Mouse (Mus musculus) neural tube, embryonic 14.5 days (tissue): ENCODE data around the gene Brsk1. TPM values are rescaled to one million over a fixed set of nuclear protein-coding genes. Genes with fewer than 3 reads are reported as not detected.

ENCODE experiments used
- ATAC-seq: fragments of 200-750 bp; cut with Nextera tagmentation; 2 replicates; pipeline ENCODE4 v1.8.0; 2017; ENCODE audit warnings: low read depth, mild to moderate bottlenecking, moderate TSS enrichment, moderate library complexity
- H3K27ac ChIP-seq: fragments of 300-500 bp; sonication (generic); 2 replicates; pipeline ENCODE4 v1.5.1; 2014; ENCODE audit warnings: low read depth, mild to moderate bottlenecking, control low read depth, low read length, moderate library complexity, mixed read lengths
- H3K27me3 ChIP-seq: fragments of 300-500 bp; sonication (generic); 2 replicates; pipeline ENCODE4 v1.6.1; 2014; ENCODE audit warnings: low read length; ENCODE audit not compliant: control insufficient read depth, insufficient read depth
- H3K36me3 ChIP-seq: fragments of 300-500 bp; sonication (generic); 2 replicates; pipeline ENCODE4 v1.6.1; 2014; ENCODE audit warnings: low read length, mixed read lengths; ENCODE audit not compliant: control insufficient read depth, insufficient read depth
- H3K4me1 ChIP-seq: fragments of 300-500 bp; sonication (generic); 2 replicates; pipeline ENCODE4 v1.6.1; 2014; ENCODE audit warnings: low read length; ENCODE audit not compliant: control insufficient read depth, insufficient read depth
- H3K4me2 ChIP-seq: fragments of 300-500 bp; sonication (generic); 2 replicates; pipeline ENCODE4 v1.6.1; 2014; ENCODE audit warnings: mild to moderate bottlenecking, low read depth, low read length, control low read depth
- H3K4me3 ChIP-seq: fragments of 300-500 bp; sonication (generic); 2 replicates; pipeline ENCODE4 v1.5.1; 2014; ENCODE audit warnings: low read depth, low read length, control low read depth, mixed read lengths
- H3K9ac ChIP-seq: fragments of 300-500 bp; sonication (generic); replicated peaks from 2 replicates; pipeline ENCODE4 v1.6.1; 2014; ENCODE audit warnings: low read depth, mild to moderate bottlenecking, control low read depth, low read length, mixed read lengths
- H3K9me3 ChIP-seq: fragments of 300-500 bp; sonication (generic); 2 replicates; pipeline ENCODE4 v1.6.1; 2016; ENCODE audit warnings: low read length; ENCODE audit not compliant: control insufficient read depth
- WGBS: fragments of 180-500 bp; shearing (Covaris S2); extraction: QIAGEN DNeasy Blood & Tissue Kit; methylation state at CpG from one replicate; pipeline ENCODE4 v1.1.7; 2014; 5-methylcytosine and 5-hydroxymethylcytosine counted together
- polyA plus RNA-seq: library from polyadenylated mRNA; unstranded; fragments of >200 nt; fragmentation: Nextera tagmentation; extraction: Ambion mirVana; gene quantifications from 2 replicates; pipeline ENCODE4 v1.2.1, GENCODE M21; 2014

Brsk1 gene
- polyA plus RNA-seq, 1 experiment from 2014 or later = 12.9 TPM

GRCm38 (mm10) chr7:4653351-4653750 is 37.1 kb upstream of the Brsk1 start:
- no peaks in the 10 kb centered on the region for H3K9me3 ChIP-seq
- no peak overlapping the region for H3K9ac ChIP-seq
- 91% methylated on average over 5 of the region's 5 CpGs for WGBS
- H3K36me3 ChIP-seq = no peaks in the 10 kb centered on the region; the same call in 1 of the 2 replicates
- no peaks in the 10 kb centered on the region for H3K27me3 ChIP-seq
- ATAC-seq = no peak
- H3K27ac ChIP-seq = no peak overlapping the region
- H3K4me1 ChIP-seq = peaks cover 13% of the 10 kb centered on the region
- no peak overlapping the region for H3K4me2 ChIP-seq
- H3K4me3 ChIP-seq = no peak overlapping the region

- H3K36me3 ChIP-seq = no peaks in the 10 kb centered on the region; the same call in 1 of the 2 replicates
- no peaks in the 10 kb centered on the region for H3K27me3 ChIP-seq
- no peaks in the 10 kb centered on the region for H3K9me3 ChIP-seq
- H3K27ac ChIP-seq = no peak overlapping the region
- no peak overlapping the region for H3K4me3 ChIP-seq
- no peak for ATAC-seq
- H3K4me2 ChIP-seq = no peak overlapping the region
- 89% methylated on average over 7 of the region's 7 CpGs for WGBS
- no peak overlapping the region for H3K9ac ChIP-seq
- H3K4me1 ChIP-seq = peaks cover 13% of the 10 kb centered on the region
These were observed 36.6 kb upstream of the Brsk1 start for GRCm38 (mm10) chr7:4653780-4654179.

DNA sequence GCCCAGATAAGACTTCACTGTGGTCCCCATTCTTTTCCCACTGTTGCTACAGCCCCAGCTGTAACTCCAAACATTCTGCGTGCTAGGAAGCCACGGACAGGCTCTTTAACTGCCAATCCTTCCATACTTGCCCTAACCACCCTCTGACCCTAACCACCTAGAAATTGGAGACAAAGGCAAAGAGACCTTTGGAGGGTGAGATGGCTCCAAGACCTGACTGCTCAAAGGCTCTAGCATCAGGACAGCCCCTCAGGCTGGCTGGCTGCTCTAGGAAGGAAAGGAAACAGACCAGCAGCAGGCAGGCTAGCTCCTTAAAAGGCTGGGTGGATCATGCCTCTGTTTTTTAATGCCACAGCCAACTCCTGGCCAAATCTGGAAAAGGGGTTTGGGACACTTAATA is 36.2 kb upstream of the Brsk1 start:
- Histone ChIP-seq H3K9me3 (no peaks in the 10 kb centered on the region), H3K36me3 (no peaks in the 10 kb centered on the region; the same call in 1 of the 2 replicates), H3K4me1 (peaks cover 13% of the 10 kb centered on the region), H3K27ac (no peak overlapping the region), H3K4me2 (no peak overlapping the region), H3K4me3 (no peak overlapping the region), H3K9ac (no peak overlapping the region), H3K27me3 (no peaks in the 10 kb centered on the region)
- ATAC-seq = no peak
- 84% methylated on average over 2 of the region's 2 CpGs for WGBS

GRCm38 (mm10) chr7:4655393-4655792 is 35.0 kb upstream of the Brsk1 start:
- H3K4me1 ChIP-seq = peaks cover 14% of the 10 kb centered on the region

GRCm38 (mm10) chr7:4655916-4656315 is 34.5 kb upstream of the Brsk1 start:
- no peak for ATAC-seq
- Histone ChIP-seq H3K9me3 (no peaks in the 10 kb centered on the region), H3K27ac (no peak overlapping the region), H3K4me1 (peaks cover 16% of the 10 kb centered on the region), H3K36me3 (no peaks in the 10 kb centered on the region; the same call in 1 of the 2 replicates), H3K4me3 (no peak overlapping the region), H3K4me2 (0 out of 2 replicates have a peak overlapping the region, but pooled peaks have one; percentile 0), H3K9ac (no peak overlapping the region), H3K27me3 (no peaks in the 10 kb centered on the region)
- WGBS = 88% methylated on average over 1 of the region's 1 CpGs

More at GRCm38 (mm10) chr7:4655393-4655792, 35.0 kb upstream of the Brsk1 start:
- H3K4me3 ChIP-seq = no peak overlapping the region
- no peak overlapping the region for H3K4me2 ChIP-seq
- ATAC-seq = no peak
- no peaks in the 10 kb centered on the region; the same call in 1 of the 2 replicates for H3K36me3 ChIP-seq
- H3K27ac ChIP-seq = no peak overlapping the region
- 94% methylated on average over 4 of the region's 4 CpGs for WGBS
- H3K9ac ChIP-seq = no peak overlapping the region
- H3K9me3 ChIP-seq = no peaks in the 10 kb centered on the region
- H3K27me3 ChIP-seq = no peaks in the 10 kb centered on the region

GRCm38 (mm10) chr7:4656818-4657217 is 33.6 kb upstream of the Brsk1 start:
- Histone ChIP-seq H3K4me3 (no peak overlapping the region), H3K27me3 (no peaks in the 10 kb centered on the region), H3K9ac (no peak overlapping the region), H3K27ac (no peak overlapping the region), H3K36me3 (no peaks in the 10 kb centered on the region), H3K4me2 (peak overlapping the region; percentile 73), H3K4me1 (peaks cover 16% of the 10 kb centered on the region), H3K9me3 (no peaks in the 10 kb centered on the region)
- no peak for ATAC-seq
- WGBS = 79% methylated on average over 1 of the region's 1 CpGs

DNA sequence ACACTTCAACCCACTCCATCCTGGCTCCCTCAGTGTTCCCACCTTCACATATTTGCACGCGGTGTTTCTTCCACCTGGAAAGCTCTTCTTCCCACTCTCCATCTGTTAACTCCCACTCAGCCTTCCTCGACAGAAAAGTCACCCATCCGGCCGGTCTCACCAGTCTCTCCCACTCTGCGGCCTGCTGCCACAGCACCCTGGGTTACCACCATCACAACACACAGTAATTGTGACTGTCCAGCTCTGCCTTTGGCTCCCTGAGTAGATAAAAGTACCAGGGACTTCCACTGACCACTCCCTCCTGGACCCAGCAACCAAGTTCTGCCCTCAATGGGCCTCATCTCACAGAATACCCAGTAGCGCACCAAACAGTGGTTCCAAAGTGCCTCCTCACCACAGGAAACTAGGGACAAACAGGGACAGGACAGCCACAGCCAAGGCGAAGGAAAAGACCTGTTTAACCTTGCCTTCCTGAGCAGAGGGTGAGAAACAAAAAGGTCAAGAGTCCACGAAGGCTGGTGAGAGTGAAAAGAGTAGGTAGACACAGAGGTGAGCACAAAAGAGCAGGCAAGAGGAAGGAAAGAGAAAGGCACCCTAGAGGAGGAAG is 32.8 kb upstream of the Brsk1 start:
- H3K27ac ChIP-seq = no peak overlapping the region
- 58% methylated on average over 9 of the region's 9 CpGs for WGBS

DNA sequence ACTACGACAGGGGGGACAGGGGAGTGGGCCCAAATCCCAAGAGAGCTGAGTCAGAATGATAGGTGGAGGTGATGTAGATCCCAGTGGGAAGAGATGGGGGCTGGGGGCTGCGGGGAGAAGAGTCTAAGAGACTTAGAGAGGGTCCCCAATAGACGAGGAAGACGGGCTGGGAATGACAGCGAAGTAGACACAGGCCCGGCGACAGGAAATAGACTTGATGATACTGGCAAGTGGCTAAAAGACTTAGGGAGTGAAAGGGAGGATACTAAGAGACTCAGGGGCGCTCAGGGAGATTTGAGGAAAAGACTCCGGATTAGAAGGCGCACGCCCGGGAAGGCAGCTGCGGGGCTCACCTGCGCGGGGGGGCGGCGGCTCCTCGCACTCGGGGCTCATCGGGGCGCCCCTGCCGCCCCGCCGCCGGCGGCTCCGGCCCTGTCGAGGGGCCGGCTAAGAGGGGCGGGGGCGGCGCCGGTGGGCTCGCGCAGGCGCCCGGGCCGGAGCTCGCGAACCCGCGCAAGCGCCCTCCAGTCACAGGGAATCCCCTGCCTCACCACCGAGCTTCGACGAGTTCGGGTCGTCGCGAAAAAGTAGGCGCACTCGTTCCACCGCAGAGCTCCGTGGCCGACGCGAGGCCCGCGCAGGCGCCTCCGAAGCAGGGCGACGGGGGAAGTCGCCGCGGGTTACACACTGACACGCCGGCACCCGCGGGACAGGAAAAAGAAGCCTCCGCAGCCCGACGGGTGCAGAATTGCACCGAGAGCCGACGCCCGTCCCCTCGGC is 32.1 kb upstream of the Brsk1 start:
- H3K4me2 ChIP-seq = peak overlapping the region; percentile 73
- peak; percentile 80 for ATAC-seq
- H3K36me3 ChIP-seq = 0 out of 2 replicates have a peak, but pooled peaks cover 3% of the 10 kb centered on the region
- no peaks in the 10 kb centered on the region for H3K27me3 ChIP-seq
- peaks cover 16% of the 10 kb centered on the region for H3K4me1 ChIP-seq
- H3K9ac ChIP-seq = peak overlapping the region; percentile 84
- peak overlapping the region; percentile 95 for H3K27ac ChIP-seq
- under 1% methylated on average over 56 of the region's 78 CpGs for WGBS
- peak overlapping the region; percentile 85 for H3K4me3 ChIP-seq
- no peaks in the 10 kb centered on the region for H3K9me3 ChIP-seq

More for the DNA sequence above, 32.8 kb upstream of the Brsk1 start:
- no peaks in the 10 kb centered on the region for H3K27me3 ChIP-seq
- peak overlapping the region; percentile 73 for H3K4me2 ChIP-seq
- peaks cover 16% of the 10 kb centered on the region for H3K4me1 ChIP-seq
- H3K9ac ChIP-seq = peak overlapping the region; percentile 84
- peak overlapping the region; percentile 85 for H3K4me3 ChIP-seq
- H3K9me3 ChIP-seq = no peaks in the 10 kb centered on the region
- no peak for ATAC-seq
- 0 out of 2 replicates have a peak, but pooled peaks cover 3% of the 10 kb centered on the region for H3K36me3 ChIP-seq
